Mouse (Mus musculus): ENCODE data around the gene Smg9. TPM values are rescaled to one million over a fixed set of nuclear protein-coding genes. Genes with fewer than 3 reads are reported as not detected.

Smg9 gene
- total RNA-seq, 1 experiment = 25.7 TPM

DNA sequence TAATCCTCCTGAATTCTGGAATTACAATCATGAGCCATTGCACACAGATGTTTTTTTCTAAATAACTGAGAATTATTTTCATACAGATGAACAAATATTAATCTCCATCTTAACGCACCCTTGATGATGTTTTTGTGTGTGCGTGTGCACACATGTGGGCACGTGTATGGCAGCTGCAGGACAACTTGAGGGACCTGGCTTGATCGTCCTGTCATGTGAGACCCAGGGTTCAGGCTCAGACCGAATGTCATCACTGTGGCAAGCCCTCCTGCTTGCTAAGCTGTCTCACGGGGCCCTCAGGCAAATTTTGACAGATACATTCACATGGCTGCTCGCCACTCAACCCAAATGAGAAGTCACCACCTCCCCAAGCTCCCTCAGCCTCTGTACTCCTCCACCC lies 8.9 kb upstream of the Smg9 start:
- DNase-seq (ENCODE audit: low read depth, low spot score) = no peak
- in situ Hi-C loops (cut with MboI; ENCODE audit: low sequenced_read_pairs in 2 of 2, unreplicated experiment in 2 of 2) = no loop called here
- TF ChIP-seq HCFC1 (IDR thresholded peaks at IDR 0.05; ENCODE audit: borderline replicate concordance, insufficient read depth, low read length) (no peak), CHD2 (IDR thresholded peaks at IDR 0.05; ENCODE audit: low read depth, low read length) (no peak), MAFK (IDR thresholded peaks at IDR 0.05; ENCODE audit: insufficient read depth, low read depth, low read length) (no peak), ZC3H11A (IDR thresholded peaks at IDR 0.05; ENCODE audit: borderline replicate concordance, low read depth, low read length) (no peak)
- H3K4me1 ChIP-seq (ENCODE audit: control insufficient read depth in 2 of 2, insufficient read depth in 2 of 2, low read length in 2 of 2, poor library complexity in 1 of 2) = peaks cover 0 to 4% of the 10 kb centered on the region in 2 experiments; a peak in 1 of 4 replicates
- H3K9me3 ChIP-seq (ENCODE audit: control insufficient read depth, insufficient read depth, low read depth, low read length) = no peaks in the 10 kb centered on the region
- H3K9ac ChIP-seq (ENCODE audit: insufficient read depth, low read depth, low read length, poor library complexity, severe bottlenecking) = no peak overlapping the region
- no peak overlapping the region for H3K27ac ChIP-seq (ENCODE audit: insufficient read depth, low read depth, low read length, poor library complexity, severe bottlenecking)
- no peaks in the 10 kb centered on the region for H3K36me3 ChIP-seq (ENCODE audit: control insufficient read depth, insufficient read depth, low read length, poor library complexity, severe bottlenecking)
- H3K4me3 ChIP-seq (ENCODE audit: insufficient read depth in 1 of 2, low read depth in 1 of 2, low read length in 2 of 2, poor library complexity in 1 of 2, severe bottlenecking in 1 of 2) = no peak overlapping the region

DNA sequence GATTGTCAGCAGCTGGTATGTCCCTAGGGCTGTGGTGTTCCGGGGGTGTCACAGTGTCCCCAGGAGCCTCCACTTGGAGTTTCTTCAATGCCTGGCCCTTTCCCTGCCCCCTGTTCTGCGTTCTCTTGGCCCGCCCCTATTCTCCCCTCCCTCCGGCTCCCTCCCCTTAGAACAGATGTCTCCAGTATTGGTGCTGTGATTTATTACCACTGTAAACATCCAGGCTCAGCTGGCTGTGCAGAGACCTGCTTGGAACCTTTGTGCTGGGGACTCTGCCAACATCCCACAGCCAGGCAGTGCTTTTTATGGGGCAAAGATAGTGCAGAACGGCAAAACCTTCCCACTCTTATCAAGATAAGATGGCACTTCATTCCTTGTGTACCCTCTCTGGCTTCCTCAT lies 8.3 kb upstream of the Smg9 start:
- in situ Hi-C loops (cut with MboI; ENCODE audit: low sequenced_read_pairs in 2 of 2, unreplicated experiment in 2 of 2) = no loop called here
- no peak for DNase-seq (ENCODE audit: low read depth, low spot score)
- Histone ChIP-seq H3K4me1 (ENCODE audit: control insufficient read depth in 2 of 2, insufficient read depth in 2 of 2, low read length in 2 of 2, poor library complexity in 1 of 2) (peaks cover 0 to 4% of the 10 kb centered on the region in 2 experiments; a peak in 1 of 4 replicates), H3K27ac (ENCODE audit: insufficient read depth, low read depth, low read length, poor library complexity, severe bottlenecking) (no peak overlapping the region), H3K36me3 (ENCODE audit: control insufficient read depth, insufficient read depth, low read length, poor library complexity, severe bottlenecking) (no peaks in the 10 kb centered on the region), H3K9me3 (ENCODE audit: control insufficient read depth, insufficient read depth, low read depth, low read length) (no peaks in the 10 kb centered on the region), H3K4me3 (ENCODE audit: insufficient read depth in 1 of 2, low read depth in 1 of 2, low read length in 2 of 2, poor library complexity in 1 of 2, severe bottlenecking in 1 of 2) (no peak overlapping the region), H3K9ac (ENCODE audit: insufficient read depth, low read depth, low read length, poor library complexity, severe bottlenecking) (no peak overlapping the region)
- TF ChIP-seq HCFC1 (IDR thresholded peaks at IDR 0.05; ENCODE audit: borderline replicate concordance, insufficient read depth, low read length) (no peak), ZC3H11A (IDR thresholded peaks at IDR 0.05; ENCODE audit: borderline replicate concordance, low read depth, low read length) (no peak), ZNF384 (IDR thresholded peaks at IDR 0.05; ENCODE audit: low read depth, low read length) (no peak), CHD2 (IDR thresholded peaks at IDR 0.05; ENCODE audit: low read depth, low read length) (no peak), MAFK (IDR thresholded peaks at IDR 0.05; ENCODE audit: insufficient read depth, low read depth, low read length) (no peak)

DNA sequence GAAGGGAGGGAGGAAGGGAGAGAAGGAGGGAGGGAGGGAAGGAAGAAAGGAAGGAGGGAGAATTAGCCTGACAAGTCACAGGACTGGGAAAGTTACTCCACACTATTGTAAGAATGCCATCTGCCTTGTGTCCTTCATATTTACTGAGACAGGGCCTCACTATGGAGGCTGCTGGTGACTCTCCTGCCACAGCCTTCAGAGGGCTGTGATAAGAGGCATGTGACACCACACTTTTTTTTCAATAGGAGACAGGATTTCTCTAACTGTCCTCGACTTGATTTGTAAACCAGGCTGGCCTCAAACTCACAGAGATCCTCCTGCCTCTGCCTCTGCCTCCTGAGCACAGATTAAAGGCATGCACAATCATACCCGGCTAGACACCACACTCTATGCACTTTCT lies 7.7 kb upstream of the Smg9 start:
- TF ChIP-seq CHD2 (IDR thresholded peaks at IDR 0.05; ENCODE audit: low read depth, low read length) = no peak
- no peak for TF ChIP-seq ZC3H11A (IDR thresholded peaks at IDR 0.05; ENCODE audit: borderline replicate concordance, low read depth, low read length)
- TF ChIP-seq ZNF384 (IDR thresholded peaks at IDR 0.05; ENCODE audit: low read depth, low read length) = no peak
- no peak for TF ChIP-seq HCFC1 (IDR thresholded peaks at IDR 0.05; ENCODE audit: borderline replicate concordance, insufficient read depth, low read length)
- no peak for TF ChIP-seq MAFK (IDR thresholded peaks at IDR 0.05; ENCODE audit: insufficient read depth, low read depth, low read length)
- no peak overlapping the region for H3K27ac ChIP-seq (ENCODE audit: insufficient read depth, low read depth, low read length, poor library complexity, severe bottlenecking)

DNA sequence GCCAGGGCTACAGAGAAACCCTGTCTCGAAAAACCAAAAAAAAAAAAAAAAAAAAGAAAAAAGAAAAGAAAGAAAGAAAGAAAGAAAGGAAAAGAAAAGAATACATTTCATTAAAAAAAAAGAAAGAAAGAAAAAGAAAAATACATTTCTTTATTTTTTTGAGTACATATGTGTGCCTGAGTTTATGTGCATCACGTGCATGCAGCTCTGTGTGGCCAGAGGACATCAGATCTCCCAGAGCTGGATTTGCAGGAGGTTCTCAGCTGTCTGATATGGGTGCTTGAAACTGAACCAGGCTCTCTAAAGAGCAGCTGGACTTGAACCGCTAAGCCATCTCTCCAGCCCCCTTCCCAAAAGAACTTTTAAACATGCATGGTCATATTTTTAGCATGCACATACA lies 5.4 kb upstream of the Smg9 start:
- Histone ChIP-seq H3K9me3 (ENCODE audit: control insufficient read depth, insufficient read depth, low read depth, low read length) (no peaks in the 10 kb centered on the region), H3K4me3 (ENCODE audit: insufficient read depth in 1 of 2, low read depth in 1 of 2, low read length in 2 of 2, poor library complexity in 1 of 2, severe bottlenecking in 1 of 2) (no peak overlapping the region), H3K9ac (ENCODE audit: insufficient read depth, low read depth, low read length, poor library complexity, severe bottlenecking) (no peak overlapping the region), H3K4me1 (ENCODE audit: control insufficient read depth in 2 of 2, insufficient read depth in 2 of 2, low read length in 2 of 2, poor library complexity in 1 of 2) (peaks cover 0 to 2% of the 10 kb centered on the region in 2 experiments; a peak in 1 of 4 replicates), H3K36me3 (ENCODE audit: control insufficient read depth, insufficient read depth, low read length, poor library complexity, severe bottlenecking) (no peaks in the 10 kb centered on the region), H3K27ac (ENCODE audit: insufficient read depth, low read depth, low read length, poor library complexity, severe bottlenecking) (no peak overlapping the region)
- TF ChIP-seq CHD2 (IDR thresholded peaks at IDR 0.05; ENCODE audit: low read depth, low read length) (no peak), HCFC1 (IDR thresholded peaks at IDR 0.05; ENCODE audit: borderline replicate concordance, insufficient read depth, low read length) (no peak), ZC3H11A (IDR thresholded peaks at IDR 0.05; ENCODE audit: borderline replicate concordance, low read depth, low read length) (no peak), MAFK (IDR thresholded peaks at IDR 0.05; ENCODE audit: insufficient read depth, low read depth, low read length) (no peak), ZNF384 (IDR thresholded peaks at IDR 0.05; ENCODE audit: low read depth, low read length) (no peak)
- no peak for DNase-seq (ENCODE audit: low read depth, low spot score)
- in situ Hi-C loops (cut with MboI; ENCODE audit: low sequenced_read_pairs in 2 of 2, unreplicated experiment in 2 of 2) = no loop called here

More for the DNA sequence above, 7.7 kb upstream of the Smg9 start:
- peaks cover 0 to 3% of the 10 kb centered on the region in 2 experiments; a peak in 1 of 4 replicates for H3K4me1 ChIP-seq (ENCODE audit: control insufficient read depth in 2 of 2, insufficient read depth in 2 of 2, low read length in 2 of 2, poor library complexity in 1 of 2)
- DNase-seq (ENCODE audit: low read depth, low spot score) = no peak
- no peaks in the 10 kb centered on the region for H3K36me3 ChIP-seq (ENCODE audit: control insufficient read depth, insufficient read depth, low read length, poor library complexity, severe bottlenecking)
- no peak overlapping the region for H3K4me3 ChIP-seq (ENCODE audit: insufficient read depth in 1 of 2, low read depth in 1 of 2, low read length in 2 of 2, poor library complexity in 1 of 2, severe bottlenecking in 1 of 2)
- no peaks in the 10 kb centered on the region for H3K9me3 ChIP-seq (ENCODE audit: control insufficient read depth, insufficient read depth, low read depth, low read length)
- in situ Hi-C loops (cut with MboI; ENCODE audit: low sequenced_read_pairs in 2 of 2, unreplicated experiment in 2 of 2) = no loop called here
- no peak overlapping the region for H3K9ac ChIP-seq (ENCODE audit: insufficient read depth, low read depth, low read length, poor library complexity, severe bottlenecking)

All from ES-E14 (cell line).